ENCODE assay signal across 31 mouse cellular contexts in genomic region chrX:135687802-135688201, GRCm38 (mm10). TPM values are rescaled to one million over a fixed set of nuclear protein-coding genes. Genes with fewer than 3 reads are reported as not detected.
"Had no signal": no experiment of that assay in that cellular context is flagged by ENCODE, and none has a peak within 500 bp of the region (broad histone marks: within the 10 kb centered on the region; RNA-seq: fewer than 3 reads in every experiment).

No protein-coding gene starts in this region.

- ATAC-seq: hindbrain, embryonic 16.5 days; inflammation-experienced regulatory T-cells, adult 6 months; intestine, embryonic 15.5 days; intestine, postnatal 0 days; liver, postnatal 0 days had no signal

- H3K36me3 ChIP-seq: heart, embryonic 12.5 days; hindbrain, embryonic 10.5 days; hindbrain, embryonic 12.5 days; intestine, embryonic 15.5 days; limb, embryonic 10.5 days; limb, embryonic 12.5 days; liver, embryonic 13.5 days; liver, embryonic 15.5 days had no signal

- H3K4me2 ChIP-seq: heart, embryonic 12.5 days; hindbrain, embryonic 12.5 days; hindbrain, embryonic 14.5 days; intestine, embryonic 15.5 days; limb, embryonic 12.5 days; liver, embryonic 13.5 days; liver, embryonic 15.5 days had no signal

- H3K9ac ChIP-seq: heart, embryonic 12.5 days; hindbrain, embryonic 12.5 days; hindbrain, embryonic 14.5 days; intestine, embryonic 15.5 days; limb, embryonic 12.5 days; liver, embryonic 13.5 days; liver, embryonic 15.5 days; liver, postnatal 0 days had no signal

- DNase-seq: gastrocnemius, adult 2 months; gastrocnemius, postnatal 10 days; gastrocnemius, postnatal 25 days; heart, adult 2 months; heart, postnatal 10 days; heart, postnatal 4 days; kidney, adult 18-20 months; kidney, adult 8-10 months; kidney, postnatal 10 days; kidney, postnatal 25 days; kidney, postnatal 4 days; liver; liver, embryonic 13.5 days; liver, postnatal 0 days had no signal

- H3K4me3 ChIP-seq: gastrocnemius, adult 2 months; heart, adult 2 months; heart, embryonic 12.5 days; hindbrain, embryonic 10.5 days; hindbrain, embryonic 12.5 days; intestine, embryonic 15.5 days; layer of hippocampus, adult 2 months; left cerebral cortex, adult 2 months; limb, embryonic 10.5 days; limb, embryonic 12.5 days; liver, embryonic 13.5 days; liver, embryonic 15.5 days had no signal

- H3K9me3 ChIP-seq: heart, embryonic 12.5 days; hindbrain, embryonic 10.5 days; hindbrain, embryonic 12.5 days; intestine, embryonic 15.5 days; limb, embryonic 10.5 days; limb, embryonic 12.5 days; liver, embryonic 13.5 days; liver, embryonic 15.5 days had no signal

- H3K27me3 ChIP-seq: intestine, embryonic 15.5 days; liver, embryonic 15.5 days had no signal

- H3K27ac ChIP-seq: gastrocnemius, adult 2 months; heart, adult 2 months; hindbrain, embryonic 10.5 days; hindbrain, embryonic 12.5 days; hindbrain, embryonic 14.5 days; intestine, embryonic 15.5 days; layer of hippocampus, adult 2 months; left cerebral cortex, adult 2 months; limb, embryonic 10.5 days; limb, embryonic 12.5 days; liver, embryonic 13.5 days; liver, embryonic 15.5 days had no signal

- H3K4me1 ChIP-seq: heart, embryonic 12.5 days; hindbrain, embryonic 10.5 days; hindbrain, embryonic 12.5 days; intestine, embryonic 15.5 days; limb, embryonic 10.5 days; limb, embryonic 12.5 days; liver, embryonic 13.5 days; liver, embryonic 15.5 days had no signal

RNA-seq across cellular contexts. Expression of gene Tcp11x2, which starts 5.8 kb away (rescaled TPM):
- polyA plus RNA-seq: heart, adult 2 months; heart, embryonic 12.5 days; heart, embryonic 14.5 days; hindbrain, embryonic 10.5 days; hindbrain, embryonic 12.5 days; hindbrain, embryonic 14.5 days; hindbrain, embryonic 16.5 days; intestine, embryonic 15.5 days; intestine, postnatal 0 days; kidney, embryonic 14.5 days; kidney, embryonic 16.5 days; limb, embryonic 12.5 days; limb, embryonic 14.5 days; liver, embryonic 13.5 days; liver, embryonic 15.5 days; liver, postnatal 0 days had no signal

RNA-seq across cellular contexts. Expression of gene Tmsb15a, which starts 37.3 kb away (rescaled TPM):
- polyA plus RNA-seq: heart, adult 2 months; heart, embryonic 12.5 days; heart, embryonic 14.5 days; hindbrain, embryonic 10.5 days; hindbrain, embryonic 12.5 days; hindbrain, embryonic 14.5 days; hindbrain, embryonic 16.5 days; inflammation-experienced regulatory T-cells, adult 6 months; intestine, postnatal 0 days; kidney, embryonic 14.5 days; kidney, embryonic 16.5 days; limb, embryonic 10.5 days; limb, embryonic 12.5 days; liver, embryonic 13.5 days; liver, embryonic 15.5 days; liver, postnatal 0 days had no signal
